Mouse (Mus musculus): ENCODE results near the gene Cdca3.

- TF ChIP-seq ZC3H11A (IDR thresholded peaks at IDR 0.05; ENCODE audit: borderline replicate concordance, low read depth, low read length) (no peak), CHD2 (IDR thresholded peaks at IDR 0.05; ENCODE audit: low read depth, low read length) (no peak), MAFK (IDR thresholded peaks at IDR 0.05; ENCODE audit: insufficient read depth, low read depth, low read length) (no peak), ZNF384 (IDR thresholded peaks at IDR 0.05; ENCODE audit: low read depth, low read length) (no peak), HCFC1 (IDR thresholded peaks at IDR 0.05; ENCODE audit: borderline replicate concordance, insufficient read depth, low read length) (no peak)
These were observed 36.5 kb downstream of the Cdca3 start for GRCm38 (mm10) chr6:124865766-124866362.

Data from ES-E14 (cell line).